Mouse (Mus musculus) mouse embryonic stem cell (cell line): ENCODE results near the gene Morn3.

Experiments
- in situ Hi-C, 2 experiments: fragments of 300-500 bp; cut with MboI; formaldehyde crosslinking; loops; 1 replicate in 1 of 2; 3 replicates in 1 of 2; pipeline ENCODE4 v1.14.3; 2019 to 2020; ENCODE audit warnings: low sequenced_read_pairs in 2 of 2, low pct_unique_long_range_greater_than_20kb in 1 of 2, mixed read lengths in 1 of 2; ENCODE audit not compliant: unreplicated experiment in 1 of 2

Morn3 gene

GRCm38 (mm10) chr5:123046916-123047315, at the start of gene Morn3:
Morn3 (minus strand) TSS chr5:123047016.
- in situ Hi-C loops = no loop called here

DNA sequence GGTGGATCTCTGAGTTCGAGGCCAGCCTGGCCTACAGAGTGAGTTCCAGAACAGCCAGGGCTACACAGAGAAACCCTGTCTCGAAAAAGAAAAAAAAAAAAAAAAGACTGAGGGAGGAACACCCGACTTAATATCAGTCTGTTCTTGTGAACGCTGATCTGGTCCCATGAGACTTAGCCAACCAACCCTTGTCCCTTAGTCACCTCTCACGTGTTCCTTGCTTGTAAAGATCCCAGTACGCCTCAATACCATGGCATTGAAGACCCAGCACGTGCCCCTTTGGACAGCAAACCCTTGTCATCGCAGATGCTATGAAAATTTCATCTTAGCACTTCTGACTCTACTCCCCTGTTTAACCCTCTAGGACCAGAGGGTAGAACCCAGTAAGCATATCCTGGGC, 49.5 kb upstream of the Morn3 start:
- in situ Hi-C loops = no loop called here

GRCm38 (mm10) chr5:123094238-123094991, 47.6 kb upstream of the Morn3 start:
- in situ Hi-C loops = no loop called here

GRCm38 (mm10) chr5:123093077-123093633, 46.3 kb upstream of the Morn3 start:
- in situ Hi-C loops = no loop called here

DNA sequence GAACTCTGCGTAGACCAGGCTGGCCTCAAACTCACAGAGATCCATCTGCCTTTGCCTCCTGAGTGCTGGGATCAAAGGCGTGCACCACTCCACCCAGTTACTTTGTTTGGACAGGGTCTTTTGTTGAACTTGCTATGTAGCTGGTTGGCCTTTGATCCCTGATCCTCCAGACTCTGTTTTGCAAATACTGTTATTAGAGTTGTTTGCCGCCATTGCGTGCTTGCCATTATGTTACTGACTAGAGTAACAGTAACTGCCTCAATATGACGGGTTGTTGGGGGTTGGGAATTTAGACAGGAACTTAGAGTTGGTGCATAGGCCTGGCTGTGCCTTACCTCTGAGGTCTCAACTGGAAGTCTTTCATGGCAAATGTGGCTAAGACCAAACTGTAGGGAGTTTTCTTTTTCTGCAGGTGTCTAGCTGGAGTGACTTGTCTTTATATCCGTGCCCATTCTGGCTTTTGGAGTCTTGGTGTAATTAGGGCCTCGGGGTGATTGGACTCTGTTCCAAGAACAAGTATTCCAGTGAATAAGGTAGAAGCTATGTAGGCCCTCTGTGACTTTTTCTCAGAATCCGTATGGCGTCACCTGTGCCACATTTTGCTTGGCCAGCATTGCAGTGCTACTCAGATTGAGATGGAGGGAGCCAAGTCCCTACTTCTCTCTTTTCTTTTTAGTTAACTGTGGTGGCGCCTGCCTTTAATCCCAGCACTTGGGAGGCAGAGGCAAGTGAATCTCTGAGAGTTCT, 43.9 kb upstream of the Morn3 start:
- in situ Hi-C loops = no loop called here

- in situ Hi-C loops = no loop called here
Measured at GRCm38 (mm10) chr5:123088784-123089183, 42.0 kb upstream of the Morn3 start.

DNA sequence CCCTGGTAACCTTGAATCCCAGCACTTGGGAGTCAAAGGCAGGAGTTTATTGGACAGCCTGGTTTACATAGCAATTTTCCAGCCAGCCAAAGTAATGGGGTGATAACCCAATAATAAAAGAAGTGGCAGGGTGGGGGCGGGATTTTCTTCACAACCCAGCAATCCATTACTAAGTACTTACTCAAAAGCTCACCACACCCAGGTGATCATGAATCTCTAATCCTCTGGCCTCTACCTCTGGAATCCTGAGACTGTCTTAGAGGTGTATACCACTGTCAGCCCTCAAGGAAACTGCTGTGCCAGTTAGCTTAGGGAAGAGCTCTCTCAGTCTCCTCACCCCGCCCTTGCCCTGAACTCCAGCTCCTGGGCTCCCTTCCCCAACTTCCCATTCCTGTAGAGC, 39.7 kb upstream of the Morn3 start:
- in situ Hi-C loops = no loop called here

GRCm38 (mm10) chr5:123083340-123084050, 36.7 kb upstream of the Morn3 start:
- in situ Hi-C loops = no loop called here

- in situ Hi-C loops = no loop called here
Measured at GRCm38 (mm10) chr5:123080510-123080909, 33.7 kb upstream of the Morn3 start.

DNA sequence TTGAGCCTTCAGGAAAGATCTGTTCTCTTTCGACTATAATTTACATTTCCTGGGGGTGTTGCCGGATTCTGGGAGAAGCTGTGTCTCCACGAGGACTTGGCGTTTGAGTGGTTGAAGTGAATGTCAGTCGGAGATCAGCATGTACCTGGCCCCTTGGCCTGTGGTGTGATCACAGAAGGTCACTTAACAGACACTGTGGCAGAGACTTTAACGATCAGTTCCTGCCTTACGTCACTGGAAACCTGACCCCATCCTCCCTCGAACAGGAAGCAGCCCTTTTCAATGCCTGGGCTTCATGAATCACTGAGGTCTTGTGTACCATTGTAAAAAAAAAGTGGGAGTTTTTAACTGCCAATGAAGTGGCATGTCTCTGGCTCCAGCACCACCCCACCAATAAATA, 33.2 kb upstream of the Morn3 start:
- in situ Hi-C loops = no loop called here

DNA sequence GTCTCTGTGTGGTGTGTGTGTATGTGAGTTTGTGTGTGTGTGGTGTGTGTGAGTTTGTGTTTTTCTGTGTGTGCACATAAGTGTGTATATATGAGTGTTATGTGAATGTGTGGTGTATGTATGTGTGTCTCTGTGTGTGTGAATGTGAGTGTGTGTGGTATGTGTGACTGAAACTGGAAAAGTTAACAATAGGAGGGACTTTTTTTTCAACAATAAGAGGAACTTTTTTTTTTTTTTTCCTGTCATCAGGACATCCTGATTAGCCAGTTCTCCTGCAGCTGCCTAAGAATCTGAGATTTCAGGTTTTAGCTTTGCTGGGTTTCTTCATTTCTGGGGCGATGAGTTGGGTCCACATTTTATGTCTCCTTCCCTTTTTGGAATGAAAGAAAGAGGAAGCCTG, 32.8 kb upstream of the Morn3 start:
- in situ Hi-C loops = no loop called here

- in situ Hi-C loops = no loop called here
Measured at GRCm38 (mm10) chr5:123076419-123077281, 29.8 kb upstream of the Morn3 start.

- in situ Hi-C loops = no loop called here
Measured at GRCm38 (mm10) chr5:123075576-123076418, 29.0 kb upstream of the Morn3 start.

- in situ Hi-C loops = loop anchor here (5.0 to 10.0 kb wide), 2 partner anchors 104 to 106 kb away; no protein-coding TSS in a partner anchor
Measured at GRCm38 (mm10) chr5:123068714-123069113, 21.9 kb upstream of the Morn3 start.

DNA sequence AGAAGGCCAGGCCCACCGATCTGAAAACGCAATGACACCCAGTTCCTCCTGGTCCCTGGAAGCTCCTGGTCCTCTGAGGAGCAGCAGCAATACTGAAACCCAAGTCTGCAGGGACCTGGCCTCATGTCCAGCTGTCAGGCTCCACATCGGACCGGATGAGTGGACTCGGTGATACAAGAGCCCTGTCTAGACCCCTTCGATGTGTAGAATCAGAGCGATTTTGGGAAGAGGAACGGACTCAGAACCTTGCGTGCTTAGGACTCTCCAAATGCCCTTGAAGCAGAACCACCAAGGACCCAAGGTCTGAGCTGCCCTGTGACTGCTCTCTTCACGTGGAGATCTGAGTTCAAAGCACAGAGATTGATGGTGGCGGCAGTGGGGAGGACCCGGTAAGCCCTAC, 21.3 kb upstream of the Morn3 start, which contains the start of gene Tmem120b:
Gene Tmem120b, plus strand, starts transcription at position 301 of the 400 bp plus-strand sequence.
- in situ Hi-C loops = loop anchor here (5.0 to 10.0 kb wide), 2 partner anchors 104 to 107 kb away; no protein-coding TSS in a partner anchor

DNA sequence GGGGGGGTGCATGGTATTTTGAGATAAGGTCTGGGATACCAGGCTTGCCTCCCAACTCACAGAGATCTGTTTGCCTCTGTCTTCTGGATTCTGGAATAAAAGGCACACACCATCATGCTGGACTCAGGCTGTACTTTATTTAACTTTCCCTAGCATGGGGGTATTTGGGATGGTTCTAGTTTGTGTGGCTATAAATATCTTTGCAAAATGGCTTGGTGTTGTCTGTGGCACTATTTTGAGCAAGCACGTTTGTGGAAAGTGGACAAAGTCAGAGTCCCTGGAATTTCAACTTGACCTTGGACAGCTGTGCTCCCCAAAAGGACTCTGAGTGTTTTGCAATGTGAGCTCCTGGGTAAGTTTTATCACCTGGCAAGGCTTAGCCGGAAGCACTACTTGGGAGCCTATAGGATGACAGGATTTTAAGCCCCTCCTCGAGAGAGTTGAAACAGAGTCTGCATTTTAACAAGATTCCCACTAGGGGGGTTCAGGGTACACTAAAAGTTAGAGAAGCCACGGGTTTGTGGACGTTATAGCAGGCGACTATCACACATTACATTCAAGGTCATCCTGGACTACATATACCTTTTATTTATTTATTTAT, 20.7 kb upstream of the Morn3 start:
- in situ Hi-C loops = loop anchor here (5.0 to 10.0 kb wide), 2 partner anchors 105 to 107 kb away; no protein-coding TSS in a partner anchor

DNA sequence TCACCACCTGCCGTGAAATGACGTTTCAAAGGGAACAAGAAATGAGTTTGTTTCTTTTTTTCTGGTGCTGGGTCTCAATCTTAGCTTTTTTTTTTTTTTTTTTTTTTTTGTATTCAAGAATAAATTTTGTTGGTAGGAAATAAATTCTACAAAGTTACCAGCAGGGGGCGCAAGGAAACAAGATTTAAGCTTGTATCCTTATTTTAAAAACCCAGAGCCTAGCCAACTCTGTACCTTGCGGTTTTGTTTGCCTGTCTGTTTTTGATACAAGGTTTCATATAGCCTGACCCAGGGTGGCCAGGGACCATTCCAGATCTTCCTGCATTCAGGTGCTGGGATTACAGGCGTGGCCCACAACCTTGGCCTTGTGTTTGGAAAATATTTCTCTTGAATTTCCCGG, 17.4 kb upstream of the Morn3 start:
- in situ Hi-C loops = loop anchor here in 1 of 2 experiments (10.0 kb wide), 1 partner anchor 111 kb away; no protein-coding TSS in a partner anchor
